Mouse (Mus musculus): ENCODE data around the gene Nupl1.

GRCm38 (mm10) chr14:60219886-60220285, 31.3 kb downstream of the Nupl1 start:
- no peak for TF ChIP-seq MAFK (IDR thresholded peaks at IDR 0.05; ENCODE audit: borderline replicate concordance, low read depth, low read length)
- TF ChIP-seq ZNF384 (IDR thresholded peaks at IDR 0.05; ENCODE audit: low read depth, low read length), result no peak
- TF ChIP-seq POLR2A (IDR thresholded peaks at IDR 0.05; ENCODE audit: control insufficient read depth in 1 of 2, insufficient read depth in 1 of 2, low read depth in 1 of 2, low read length in 2 of 2, poor library complexity in 1 of 2), result no peak
- no peak for TF ChIP-seq MXI1 (IDR thresholded peaks at IDR 0.05; ENCODE audit: low read depth, low read length)
- TF ChIP-seq E2F4 (IDR thresholded peaks at IDR 0.05; ENCODE audit: borderline replicate concordance, low read depth, low read length), result no peak
- TF ChIP-seq EP300 (IDR thresholded peaks at IDR 0.05; ENCODE audit: low read depth in 1 of 2, low read length in 2 of 2), result no peak
- TF ChIP-seq ZKSCAN1 (IDR thresholded peaks at IDR 0.05; ENCODE audit: low read depth, low read length), result no peak
